Mouse (Mus musculus) kidney, adult 2 months (tissue): Measurements from ENCODE around the gene Ganab.

Experiments
- CTCF ChIP-seq: fragments of 200-500 bp; conservative IDR thresholded peaks from 2 replicates; pipeline ENCODE4 v1.5.1; 2011; ENCODE audit warnings: low read depth, mild to moderate bottlenecking, control low read depth, low read length, moderate library complexity, mixed read lengths; ENCODE audit not compliant: insufficient read depth, insufficient read length
- POLR2A ChIP-seq: fragments of 200-500 bp; IDR thresholded peaks from one replicate; pipeline ENCODE4 v1.6.1; 2011; ENCODE audit warnings: low read depth, low read length, control low read depth

DNA sequence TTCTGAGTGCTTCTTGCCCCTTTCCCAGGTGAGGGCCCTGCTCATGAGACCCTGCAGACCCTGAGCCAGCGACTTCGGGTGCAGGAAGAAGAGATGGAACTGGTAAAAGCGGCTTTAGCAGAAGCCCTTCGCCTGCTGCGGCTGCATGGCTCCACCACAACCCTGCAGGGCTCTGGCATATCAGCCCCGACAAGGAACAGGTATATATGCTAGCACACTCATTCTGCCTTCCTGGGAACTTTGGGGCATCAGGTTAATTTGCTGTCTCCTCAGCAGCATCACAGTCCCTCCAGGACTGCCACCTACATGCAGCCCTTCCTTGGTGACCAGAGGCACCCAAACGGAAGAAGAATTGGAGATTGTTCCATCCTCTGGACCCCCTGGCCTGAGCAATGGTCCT, 32.9 kb downstream of the Ganab start:
- TF ChIP-seq CTCF: no peak
- no peak for TF ChIP-seq POLR2A
